Mouse (Mus musculus): ENCODE data around the gene 2310033P09Rik.

2310033P09Rik gene

GRCm38 (mm10) chr11:59208153-59208831, at the start of gene 2310033P09Rik:
Gene 2310033P09Rik, plus strand, starts transcription at chr11:59208321.
- DNase-seq (ENCODE audit: low spot score): peak; percentile 94

GRCm38 (mm10) chr11:59159099-59159498, 49.0 kb upstream of the 2310033P09Rik start:
- no peak for DNase-seq (ENCODE audit: low spot score)

GRCm38 (mm10) chr11:59159558-59159957, 48.6 kb upstream of the 2310033P09Rik start:
- DNase-seq (ENCODE audit: low spot score): no peak

- DNase-seq (ENCODE audit: low spot score): peak; percentile 4
Observed at GRCm38 (mm10) chr11:59161398-59161797, 46.7 kb upstream of the 2310033P09Rik start.

- DNase-seq (ENCODE audit: low spot score): no peak
Observed at GRCm38 (mm10) chr11:59162443-59163254, 45.5 kb upstream of the 2310033P09Rik start.

GRCm38 (mm10) chr11:59163255-59164236, 44.6 kb upstream of the 2310033P09Rik start, which contains the start of gene Iba57:
Gene Iba57, minus strand, starts transcription at chr11:59163739.
- DNase-seq (ENCODE audit: low spot score): peak; percentile 99

GRCm38 (mm10) chr11:59164384-59164783, 43.7 kb upstream of the 2310033P09Rik start:
- DNase-seq (ENCODE audit: low spot score): no peak

GRCm38 (mm10) chr11:59165616-59166241, 42.4 kb upstream of the 2310033P09Rik start:
- no peak for DNase-seq (ENCODE audit: low spot score)

GRCm38 (mm10) chr11:59169807-59170206, 38.3 kb upstream of the 2310033P09Rik start:
- no peak for DNase-seq (ENCODE audit: low spot score)

GRCm38 (mm10) chr11:59170549-59170948, 37.6 kb upstream of the 2310033P09Rik start:
- no peak for DNase-seq (ENCODE audit: low spot score)

GRCm38 (mm10) chr11:59174189-59174838, 33.8 kb upstream of the 2310033P09Rik start:
- DNase-seq (ENCODE audit: low spot score): no peak

GRCm38 (mm10) chr11:59176475-59176874, 31.6 kb upstream of the 2310033P09Rik start:
- no peak for DNase-seq (ENCODE audit: low spot score)

GRCm38 (mm10) chr11:59176921-59177320, 31.2 kb upstream of the 2310033P09Rik start:
- DNase-seq (ENCODE audit: low spot score): no peak

- DNase-seq (ENCODE audit: low spot score): peak; percentile 30
Observed at GRCm38 (mm10) chr11:59182864-59183331, 25.2 kb upstream of the 2310033P09Rik start, which contains the start of gene Gjc2. Gene Gjc2, minus strand, starts transcription at chr11:59183213.

- DNase-seq (ENCODE audit: low spot score): peak; percentile 60
Observed at GRCm38 (mm10) chr11:59183821-59184220, 24.3 kb upstream of the 2310033P09Rik start.

- DNase-seq (ENCODE audit: low spot score): no peak
Observed at GRCm38 (mm10) chr11:59185490-59185889, 22.6 kb upstream of the 2310033P09Rik start.

- DNase-seq (ENCODE audit: low spot score): no peak
Observed at GRCm38 (mm10) chr11:59187706-59188105, 20.4 kb upstream of the 2310033P09Rik start.

GRCm38 (mm10) chr11:59191231-59192058, 16.7 kb upstream of the 2310033P09Rik start:
- peak; percentile 96 for DNase-seq (ENCODE audit: low spot score)

GRCm38 (mm10) chr11:59192059-59192386, 16.1 kb upstream of the 2310033P09Rik start, which contains the start of gene Guk1:
Gene Guk1, minus strand, starts transcription at chr11:59192212.
- DNase-seq (ENCODE audit: low spot score): no peak

GRCm38 (mm10) chr11:59196230-59196629, 11.9 kb upstream of the 2310033P09Rik start:
- DNase-seq (ENCODE audit: low spot score): peak; percentile 48
